Mouse (Mus musculus) left cerebral cortex, adult 2 months (tissue): ENCODE data around the gene Man1c1. TPM values are rescaled to one million over a fixed set of nuclear protein-coding genes. Genes with fewer than 3 reads are reported as not detected.

Experiments
- DNase-seq, 2 experiments: peaks; one replicate each; pipeline ENCODE4 v3.0.0; 2021 to 2022; ENCODE audit warnings: low spot score in 2 of 2, mixed read lengths in 1 of 2; ENCODE audit errors: extremely low spot score in 1 of 2
- H3K27ac ChIP-seq: fragments of 200-600 bp; 2 replicates; pipeline ENCODE4 v1.8.1; 2022
- H3K4me3 ChIP-seq: fragments of 200-600 bp; 2 replicates; pipeline ENCODE4 v1.8.1; 2022
- CTCF ChIP-seq: fragments of 200-600 bp; IDR thresholded peaks from 2 replicates; pipeline ENCODE4 v1.8.1; 2022; ENCODE audit warnings: antibody characterized with exemption, mild to moderate bottlenecking, moderate library complexity
- intact Hi-C: fragments of 180-260 bp; cut with DNase I; formaldehyde crosslinking; loops from one replicate; pipeline ENCODE4 v1.15.1; 2025
- total RNA-seq, 2 experiments: library from RNA; stranded (reverse); gene quantifications; 2 replicates each; pipeline ENCODE4 v1.2.3; 2021

The Man1c1 gene
- total RNA-seq, 2 experiments from 2014 or later, result 43.1 to 43.6 TPM

DNA sequence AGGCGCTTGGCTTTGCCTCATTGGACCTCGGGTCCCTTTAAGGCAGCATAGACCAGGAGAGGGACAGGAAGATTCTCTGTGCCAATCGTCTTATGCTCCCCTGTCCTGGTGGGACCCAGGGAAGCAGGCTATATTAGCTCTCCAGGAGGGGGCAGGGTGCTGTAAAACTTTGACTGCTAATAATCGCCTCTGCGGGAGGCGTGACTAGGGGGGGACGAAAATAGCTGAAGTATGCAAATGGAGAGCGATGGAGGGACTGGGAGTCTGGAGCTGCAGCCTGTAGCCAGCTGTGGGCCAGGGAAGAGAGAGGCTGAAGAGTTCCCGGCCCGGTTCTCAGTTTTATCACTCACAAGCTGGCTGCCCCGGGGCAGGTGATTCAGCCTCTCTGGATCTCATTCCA is 124.9 kb downstream of the Man1c1 start:
- intact Hi-C loops, result no loop called here
- no peak overlapping the region for H3K27ac ChIP-seq
- DNase-seq, result no peak
- TF ChIP-seq CTCF, result no peak; the same call in 1 of the 2 replicates
- no peak overlapping the region for H3K4me3 ChIP-seq

DNA sequence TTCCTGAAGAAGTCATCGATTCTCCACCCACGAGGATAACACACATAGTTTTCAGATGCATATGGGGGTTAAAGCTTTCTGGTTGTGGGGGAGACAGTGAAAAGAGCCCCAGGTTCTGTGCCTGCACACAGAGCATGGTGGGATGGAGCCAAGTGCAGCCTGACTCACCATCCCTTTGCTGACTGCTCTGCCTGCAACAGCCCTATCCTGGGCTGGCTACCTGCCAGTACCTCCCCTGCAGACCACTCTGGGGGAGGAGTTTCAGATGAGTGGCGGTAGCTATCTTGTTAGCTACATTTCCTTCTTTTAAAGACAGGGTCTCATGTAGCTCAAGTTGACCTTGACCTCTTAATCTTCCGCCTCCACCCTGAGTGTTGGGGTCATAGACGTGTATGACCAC is 125.7 kb downstream of the Man1c1 start:
- intact Hi-C loops, result no loop called here
- peak in 1 of 2 experiments; percentile 43 for DNase-seq
- Histone ChIP-seq H3K4me3 (no peak overlapping the region), H3K27ac (no peak overlapping the region)
- TF ChIP-seq CTCF, result no peak

DNA sequence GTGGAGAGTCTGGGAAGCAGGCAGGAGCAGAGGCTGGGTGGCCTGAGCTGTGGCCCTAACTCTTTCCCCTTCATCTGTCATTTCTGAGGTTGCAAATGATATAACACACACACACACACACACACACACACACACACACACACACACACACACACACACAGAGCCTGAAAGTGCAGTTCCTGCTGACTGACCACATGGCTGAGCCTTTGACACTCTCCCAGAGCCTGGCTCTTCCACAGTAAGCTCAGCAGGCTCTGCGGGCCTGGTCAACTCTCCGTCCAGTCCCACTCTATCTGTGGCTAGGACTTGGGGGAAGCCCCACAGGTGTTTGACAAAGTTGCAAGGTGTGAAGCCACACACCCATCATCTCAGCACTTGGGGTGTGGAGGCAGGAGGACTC is 126.8 kb downstream of the Man1c1 start:
- DNase-seq, result no peak
- no peak overlapping the region for H3K27ac ChIP-seq
- no peak for TF ChIP-seq CTCF
- no peak overlapping the region for H3K4me3 ChIP-seq
- intact Hi-C loops, result no loop called here

DNA sequence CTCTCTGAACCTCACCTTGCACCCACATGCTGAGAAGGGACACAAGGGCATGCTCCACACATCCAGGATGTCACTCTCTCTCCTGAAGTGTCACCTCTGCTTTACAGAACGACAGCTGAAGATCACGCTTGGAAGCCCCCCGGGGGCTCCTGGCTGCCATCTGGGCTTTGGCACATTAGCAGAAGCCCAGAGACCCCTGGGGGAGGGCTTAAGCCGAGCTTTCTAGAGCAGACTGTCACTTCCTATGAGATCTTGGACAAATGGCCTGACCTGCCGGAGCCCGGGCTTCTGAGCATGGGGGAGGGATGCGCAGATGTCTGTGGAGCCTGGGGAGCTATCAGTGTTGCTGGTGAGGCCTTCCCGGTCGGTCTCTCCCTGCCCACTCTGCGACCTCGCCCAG is 128.6 kb downstream of the Man1c1 start:
- no peak overlapping the region for H3K4me3 ChIP-seq
- intact Hi-C loops, result no loop called here
- H3K27ac ChIP-seq, result no peak overlapping the region
- no peak for DNase-seq
- no peak for TF ChIP-seq CTCF

DNA sequence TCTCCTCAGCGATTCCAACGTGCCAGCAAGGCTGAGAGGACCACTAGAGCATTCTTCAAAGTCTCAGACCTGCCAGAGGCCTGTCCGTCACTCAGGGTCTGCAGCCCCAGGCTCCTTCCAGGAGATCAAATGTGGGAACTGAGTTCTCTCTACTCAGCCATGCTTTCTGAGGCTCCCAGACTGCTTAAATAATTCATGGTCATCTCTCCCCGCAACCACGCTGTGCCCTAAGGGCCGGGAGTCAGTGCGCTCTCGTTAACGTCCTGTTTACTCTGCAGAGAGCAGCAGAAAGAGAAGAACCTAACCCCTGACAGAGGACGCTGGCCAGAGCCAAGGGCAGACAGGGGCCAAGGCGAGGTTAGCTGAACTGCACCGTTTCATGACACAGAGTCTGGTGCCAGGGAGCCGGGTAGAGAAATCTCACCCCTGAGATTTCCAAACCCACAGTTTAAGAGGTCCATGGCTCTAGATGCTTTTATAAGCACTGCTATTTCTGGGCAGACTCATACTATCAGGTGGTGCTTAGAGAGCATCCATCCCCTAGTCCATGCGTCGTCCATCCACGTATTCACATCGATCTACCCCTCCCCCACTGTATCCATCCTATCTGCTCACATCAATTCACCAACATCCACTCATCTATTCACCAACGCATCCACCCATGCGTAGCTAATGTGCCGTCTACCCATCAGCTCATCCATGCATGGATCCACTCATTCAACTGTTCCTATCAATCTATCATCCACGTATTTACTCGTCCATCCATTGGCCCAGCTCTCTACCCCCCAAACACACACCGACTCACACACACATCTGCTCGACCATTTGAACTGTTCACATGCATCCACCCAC is 131.4 kb downstream of the Man1c1 start:
- TF ChIP-seq CTCF, result no peak
- no peak overlapping the region for H3K27ac ChIP-seq
- intact Hi-C loops, result no loop called here

GRCm38 (mm10) chr4:134570704-134571451 is 133.2 kb downstream of the Man1c1 start:
- no peak for TF ChIP-seq CTCF
- intact Hi-C loops, result no loop called here
- Histone ChIP-seq H3K4me3 (no peak overlapping the region), H3K27ac (no peak overlapping the region)
- no peak for DNase-seq

More for the DNA sequence above, 131.4 kb downstream of the Man1c1 start:
- no peak overlapping the region for H3K4me3 ChIP-seq
- no peak for DNase-seq

DNA sequence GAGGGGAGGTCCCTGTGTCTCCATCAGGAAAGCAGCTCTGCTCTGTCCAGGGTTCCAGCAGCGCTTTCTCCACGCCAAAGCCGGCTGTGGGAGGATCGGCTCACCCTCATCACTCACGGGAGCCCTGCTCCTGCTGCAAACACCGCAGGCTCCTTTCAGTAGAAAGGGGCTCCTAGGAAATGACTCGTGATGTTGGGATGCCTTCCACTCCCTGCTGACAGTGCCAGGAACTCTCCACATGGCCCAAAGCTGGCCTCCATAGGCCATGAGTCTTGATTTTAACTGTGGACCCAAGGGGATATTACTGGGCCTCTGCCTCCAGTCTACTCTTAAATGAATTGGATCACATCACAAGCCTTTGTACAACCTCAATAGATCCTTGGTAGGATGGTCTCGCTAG is 134.3 kb downstream of the Man1c1 start:
- intact Hi-C loops, result no loop called here
- TF ChIP-seq CTCF, result no peak
- no peak overlapping the region for H3K27ac ChIP-seq
- no peak overlapping the region for H3K4me3 ChIP-seq
- no peak for DNase-seq

DNA sequence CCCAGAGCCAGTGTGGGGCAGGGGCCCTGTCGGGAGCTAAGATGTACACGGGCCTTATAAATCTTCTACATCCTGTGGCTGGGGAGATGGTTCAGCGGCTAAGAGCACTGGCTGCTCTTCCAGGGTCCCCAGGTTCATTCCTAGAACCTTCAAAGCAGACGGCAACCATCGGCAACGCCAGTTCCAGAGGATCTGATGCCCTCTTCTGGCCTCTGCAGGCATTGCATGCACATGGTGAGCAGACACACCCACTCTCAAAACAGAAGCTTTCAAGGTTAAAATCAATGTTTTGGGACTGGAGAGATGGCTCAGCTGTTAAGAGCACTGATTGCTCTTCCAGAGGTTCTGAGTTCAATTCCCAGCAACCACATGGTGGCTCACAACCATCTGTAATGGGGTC is 134.9 kb downstream of the Man1c1 start:
- Histone ChIP-seq H3K27ac (no peak overlapping the region), H3K4me3 (no peak overlapping the region)
- peak; percentile 52 for TF ChIP-seq CTCF
- no peak for DNase-seq
- intact Hi-C loops, result no loop called here

DNA sequence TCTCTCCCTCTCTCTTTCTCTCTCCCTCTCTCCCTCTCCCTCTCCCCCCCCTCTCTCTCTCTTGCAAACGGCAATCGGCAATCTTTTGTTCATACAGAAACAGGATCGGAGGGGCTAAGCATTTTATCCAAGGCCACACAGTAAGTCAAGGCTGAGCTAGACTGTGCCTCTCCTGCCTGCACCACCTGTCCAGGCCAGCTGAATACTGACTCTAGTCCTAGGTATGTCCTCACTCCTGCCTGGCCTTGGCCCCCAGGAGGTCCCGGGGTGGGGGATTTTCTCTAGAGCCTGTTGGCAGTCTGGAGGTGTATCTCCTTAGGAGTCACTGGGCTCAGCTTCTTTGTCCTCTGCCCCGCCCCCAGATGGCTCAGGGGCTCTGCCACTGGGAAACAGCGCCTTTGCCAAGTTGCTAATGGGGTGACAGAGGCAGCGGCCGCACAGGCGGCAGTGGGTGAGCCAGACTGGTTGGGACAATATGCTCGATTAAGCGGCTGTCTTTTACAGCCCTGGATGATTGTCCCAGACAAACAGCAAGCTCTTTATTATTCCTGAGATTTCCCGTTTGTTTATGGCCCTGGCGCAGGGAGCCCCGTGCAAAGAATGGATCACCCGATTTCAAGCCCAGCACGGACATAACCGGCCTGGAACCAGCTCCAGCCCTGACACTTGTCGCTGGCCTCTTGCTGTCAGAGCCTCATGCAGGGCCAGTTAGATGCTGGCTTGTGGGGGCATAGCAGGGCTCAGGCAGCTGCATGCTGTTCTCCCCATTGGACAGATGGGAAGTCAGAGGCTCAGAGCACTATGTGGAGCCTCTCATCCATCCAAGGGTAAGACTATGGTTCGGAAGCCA is 136.5 kb downstream of the Man1c1 start:
- TF ChIP-seq CTCF, result no peak
- no peak for DNase-seq
- H3K27ac ChIP-seq, result no peak overlapping the region
- H3K4me3 ChIP-seq, result no peak overlapping the region
- intact Hi-C loops, result no loop called here

GRCm38 (mm10) chr4:134564093-134564492 is 140.0 kb downstream of the Man1c1 start:
- intact Hi-C loops, result no loop called here
- no peak for DNase-seq
- TF ChIP-seq CTCF, result no peak
- H3K27ac ChIP-seq, result no peak overlapping the region
- H3K4me3 ChIP-seq, result no peak overlapping the region

DNA sequence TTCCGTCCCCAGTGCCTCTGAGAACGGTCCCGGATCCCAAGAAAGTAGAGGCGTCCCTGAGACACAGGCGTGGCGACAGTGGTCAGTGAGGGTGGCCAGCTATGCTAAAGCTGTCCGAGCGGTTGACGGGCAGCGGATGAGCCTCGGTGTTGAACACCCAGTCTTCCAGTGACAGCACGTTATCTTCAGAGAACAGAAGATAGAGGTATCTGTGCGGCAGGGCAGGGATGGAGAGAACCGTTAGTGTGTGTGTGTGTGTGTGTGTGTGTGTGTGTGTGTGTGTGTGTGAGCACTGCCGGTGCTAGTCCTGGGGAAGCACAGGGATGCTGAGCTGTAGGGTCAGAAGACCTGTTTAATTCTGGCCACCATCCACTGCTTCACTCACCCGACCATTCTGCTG is 140.5 kb downstream of the Man1c1 start:
- no peak for DNase-seq
- Histone ChIP-seq H3K27ac (no peak overlapping the region), H3K4me3 (no peak overlapping the region)
- TF ChIP-seq CTCF, result no peak
- intact Hi-C loops, result no loop called here

- DNase-seq, result no peak
- intact Hi-C loops, result no loop called here
- Histone ChIP-seq H3K4me3 (no peak overlapping the region), H3K27ac (no peak overlapping the region)
- no peak for TF ChIP-seq CTCF
Observed at GRCm38 (mm10) chr4:134562014-134562413, 142.1 kb downstream of the Man1c1 start.
